ENCODE assay signal across 29 mouse cellular contexts in the genomic region with DNA sequence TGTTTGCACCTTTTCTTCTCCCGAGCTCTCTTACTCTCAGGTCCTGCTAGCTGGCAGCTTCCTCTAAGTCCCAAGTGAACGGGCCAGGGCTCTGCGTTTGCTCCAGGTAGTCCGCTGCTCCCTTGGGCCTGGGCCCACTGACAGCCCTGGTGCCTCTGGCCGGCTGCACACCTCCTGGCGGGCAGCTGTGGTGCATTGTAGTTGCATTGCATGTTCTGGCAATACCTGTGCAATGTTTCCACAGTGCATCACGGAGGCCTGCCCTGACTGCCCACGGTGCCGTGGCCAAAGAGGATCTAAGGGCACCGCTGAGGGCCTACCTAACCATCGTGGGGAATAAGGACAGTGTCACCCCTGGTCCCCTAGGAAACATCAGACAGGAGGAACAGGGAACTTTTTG. TPM values are rescaled to one million over a fixed set of nuclear protein-coding genes. Genes with fewer than 3 reads are reported as not detected.
DNase-seq lines count a peak whose midpoint lies in the region; ATAC-seq and TF ChIP-seq lines count a peak whose summit lies in the region.
"Had no signal": no experiment of that assay in that cellular context is flagged by ENCODE, and none has a peak within 500 bp of the region (broad histone marks: within the 10 kb centered on the region; RNA-seq: fewer than 3 reads in every experiment).

No protein-coding gene starts in this region.

- no peaks in the 10 kb centered on the region for H3K27me3 ChIP-seq in E14TG2a.4 (ENCODE audit: insufficient read depth, low read length)
- H3K27me3 ChIP-seq in megakaryocyte, embryonic 14.5 days (replicated peaks) = no peaks in the 10 kb centered on the region
- H3K27me3 ChIP-seq: embryonic facial prominence, embryonic 13.5 days; forebrain, embryonic 12.5 days; forebrain, embryonic 15.5 days; hindbrain, embryonic 13.5 days; intestine, embryonic 15.5 days; Patski had no signal

- H3K4me3 ChIP-seq in E14TG2a.4 (replicated peaks; ENCODE audit: low read length) = 0 out of 2 replicates have a peak overlapping the region, but pooled peaks have one; percentile 2
- H3K4me3 ChIP-seq in megakaryocyte, embryonic 14.5 days (replicated peaks) = peak overlapping the region; percentile 60
- H3K4me3 ChIP-seq: embryonic facial prominence, embryonic 13.5 days; erythroblast, embryonic 14.5 days; forebrain, embryonic 12.5 days; forebrain, embryonic 15.5 days; hindbrain, embryonic 10.5 days; hindbrain, embryonic 13.5 days; intestine, embryonic 15.5 days had no signal

- DNase-seq in cerebellum, postnatal 25 days = peak; percentile 33 to 40
- DNase-seq in cerebellum, postnatal 36 days = no peak
- DNase-seq in gastrocnemius, adult 18-20 months (ENCODE audit: low spot score) = no peak
- no peak for DNase-seq in frontal cortex, postnatal 25 days (ENCODE audit: low spot score in 2 of 2)
- no peak for DNase-seq in frontal cortex, adult 2 months (ENCODE audit: extremely low spot score in 1 of 2, low spot score in 1 of 2)
- DNase-seq: adrenal gland, postnatal 14 days; cerebellum, adult 11 months; cerebellum, adult 9-11 months; gastrocnemius, postnatal 10 days; gastrocnemius, postnatal 36 days; heart, adult 11 months had no signal

- H3K4me1 ChIP-seq in E14TG2a.4 (replicated peaks; ENCODE audit: low read depth, low read length) = peaks cover 72% of the 10 kb centered on the region
- H3K4me1 ChIP-seq in megakaryocyte, embryonic 14.5 days = peaks cover 62% of the 10 kb centered on the region
- H3K4me1 ChIP-seq: embryonic facial prominence, embryonic 13.5 days; forebrain, embryonic 12.5 days; forebrain, embryonic 15.5 days; hindbrain, embryonic 10.5 days; hindbrain, embryonic 13.5 days; intestine, embryonic 15.5 days had no signal

- TF ChIP-seq CTCF in E14TG2a.4 (conservative IDR thresholded peaks at IDR 0.05; ENCODE audit: low read length) = no peak

- peak; percentile 2 to 8; a peak in 1 of 4 replicates for ATAC-seq in hematopoietic stem cell, adult 5-6 weeks (replicated peaks in 1 of 2; ENCODE audit: insufficient read depth in 1 of 2, low FRiP score in 2 of 2, low TSS enrichment in 1 of 2, low read depth in 1 of 2, poor library complexity in 2 of 2, severe bottlenecking in 2 of 2)
- ATAC-seq: forebrain, embryonic 15.5 days; hindbrain, embryonic 16.5 days; intestine, embryonic 15.5 days; Patski had no signal

- no peaks in the 10 kb centered on the region for H3K9me3 ChIP-seq in E14TG2a.4 (ENCODE audit: low read length)
- no peaks in the 10 kb centered on the region for H3K9me3 ChIP-seq in megakaryocyte, embryonic 14.5 days
- H3K9me3 ChIP-seq: embryonic facial prominence, embryonic 13.5 days; forebrain, embryonic 12.5 days; forebrain, embryonic 15.5 days; G1E; hindbrain, embryonic 10.5 days; hindbrain, embryonic 13.5 days; intestine, embryonic 15.5 days had no signal

- peaks cover 99% of the 10 kb centered on the region for H3K36me3 ChIP-seq in E14TG2a.4 (ENCODE audit: insufficient read depth, low read length)
- peaks cover 100% of the 10 kb centered on the region for H3K36me3 ChIP-seq in megakaryocyte, embryonic 14.5 days (replicated peaks; ENCODE audit: low read length)

RNA-seq across cellular contexts. Expression of gene Shisa8, which starts 14.7 kb away (rescaled TPM):
- 9.3 and 13.6 TPM in 2 replicates for total RNA-seq in hematopoietic stem cell, adult 5-6 weeks (2017)
- polyA plus RNA-seq in megakaryocyte, embryonic 14.5 days (2012; ENCODE audit: insufficient read depth, low replicate concordance) = 0.89 TPM in 1 of 2 replicates, not detected in the other
- total RNA-seq in gastrocnemius, adult 18-20 months (2021) = not detected
- polyA plus RNA-seq in frontal cortex, adult 2 months (2012; rRNA removed) = 57.1 and 79.6 TPM in 2 replicates
- total RNA-seq: gastrocnemius, postnatal 10 days; gastrocnemius, postnatal 36 days had no signal
- polyA plus RNA-seq: G1E had no signal

RNA-seq across cellular contexts. Expression of gene Tnfrsf13c, which starts 26.2 kb away (rescaled TPM):
- total RNA-seq in hematopoietic stem cell, adult 5-6 weeks (2017) = 9.2 and 10.6 TPM in 2 replicates
- not detected in 2 replicates for polyA plus RNA-seq in megakaryocyte, embryonic 14.5 days (2012; ENCODE audit: insufficient read depth, low replicate concordance)
- total RNA-seq in gastrocnemius, adult 18-20 months (2021) = not detected
- polyA plus RNA-seq in frontal cortex, adult 2 months (2012; rRNA removed) = 1.4 and 2.6 TPM in 2 replicates
- total RNA-seq: gastrocnemius, postnatal 36 days had no signal
- polyA plus RNA-seq: heart, postnatal 0 days; hindbrain, embryonic 13.5 days; intestine, embryonic 15.5 days had no signal

RNA-seq across cellular contexts. Expression of gene Cenpm, which starts 46.6 kb away (rescaled TPM):
- 15.6 and 25.6 TPM in 2 replicates for total RNA-seq in hematopoietic stem cell, adult 5-6 weeks (2017)
- polyA plus RNA-seq in megakaryocyte, embryonic 14.5 days (2012; ENCODE audit: insufficient read depth, low replicate concordance) = 9.2 and 32.0 TPM in 2 replicates
- not detected for total RNA-seq in gastrocnemius, adult 18-20 months (2021)
- 6.4 and 9.1 TPM in 2 replicates for polyA plus RNA-seq in frontal cortex, adult 2 months (2012; rRNA removed)

RNA-seq across cellular contexts. Expression of gene Srebf2, which starts 51.0 kb away (rescaled TPM):
- total RNA-seq in hematopoietic stem cell, adult 5-6 weeks (2017) = 64.0 and 83.8 TPM in 2 replicates
- 351 and 1,948 TPM in 2 replicates for polyA plus RNA-seq in megakaryocyte, embryonic 14.5 days (2012; ENCODE audit: insufficient read depth, low replicate concordance)
- 10 to 100 TPM in 1 of 2 experiments, 1 to 10 TPM in 1; 9.9 to 12.9 TPM for total RNA-seq in gastrocnemius, adult 18-20 months (2021)
- polyA plus RNA-seq in frontal cortex, adult 2 months (2012; rRNA removed) = 142 and 155 TPM in 2 replicates

RNA-seq across cellular contexts. Expression of gene 1500009C09Rik, which starts 54.3 kb away (rescaled TPM):
- total RNA-seq in hematopoietic stem cell, adult 5-6 weeks (2017) = not detected in 2 replicates
- polyA plus RNA-seq in megakaryocyte, embryonic 14.5 days (2012; ENCODE audit: insufficient read depth, low replicate concordance) = 0.06 TPM in 1 of 2 replicates, not detected in the other
- total RNA-seq in gastrocnemius, adult 18-20 months (2021) = not detected
- 176 and 182 TPM in 2 replicates for polyA plus RNA-seq in frontal cortex, adult 2 months (2012; rRNA removed)
- total RNA-seq: G1E; gastrocnemius, postnatal 10 days; gastrocnemius, postnatal 36 days; heart, adult 8-10 months; heart, postnatal 25 days had no signal
- polyA plus RNA-seq: erythroblast, embryonic 14.5 days; G1E; heart, embryonic 11.5 days; heart, embryonic 14.5 days; heart, postnatal 0 days; Patski had no signal

Comparison
In these comparisons a context has a peak if more than half of its experiments do, and no peak if none do; other contexts are left out.
1. DNase-seq: peak in cerebellum, postnatal 25 days (2 of 2); none in cerebellum, postnatal 36 days (0 of 2), gastrocnemius, adult 18-20 months (single experiment), frontal cortex, postnatal 25 days (0 of 2) and frontal cortex, adult 2 months (0 of 2).
2. RNA of gene Shisa8, which starts 14.7 kb away (total RNA-seq): 9.3 to 13.6 TPM in hematopoietic stem cell, adult 5-6 weeks; not detected in gastrocnemius, adult 18-20 months; every median in the first group is over 10 times any median in the second.
3. RNA of gene Tnfrsf13c, which starts 26.2 kb away (total RNA-seq): 9.2 to 10.6 TPM in hematopoietic stem cell, adult 5-6 weeks; not detected in gastrocnemius, adult 18-20 months; every median in the first group is over 10 times any median in the second.
4. RNA of gene Cenpm, which starts 46.6 kb away (total RNA-seq): 15.6 to 25.6 TPM in hematopoietic stem cell, adult 5-6 weeks; not detected in gastrocnemius, adult 18-20 months; every median in the first group is over 10 times any median in the second.